Mouse (Mus musculus) forebrain, embryonic 14.5 days (tissue): ENCODE results near the gene Tshz2. TPM values are rescaled to one million over a fixed set of nuclear protein-coding genes. Genes with fewer than 3 reads are reported as not detected.
"Not testable (repeated sequence)": the region's sequence is repeated elsewhere in the genome, so short reads cannot be mapped to it uniquely, and the experiment has no call there.

Source experiments
- ATAC-seq: fragments of 200-750 bp; cut with Nextera tagmentation; 2 replicates; pipeline ENCODE4 v1.8.0; 2017; ENCODE audit warnings: mild to moderate bottlenecking, moderate library complexity
- DNase-seq: peaks from one replicate; pipeline ENCODE4 v3.0.0-alpha.2; 2015; ENCODE audit warnings: low spot score
- H3K27ac ChIP-seq: fragments of 300-500 bp; sonication (generic); 2 replicates; pipeline ENCODE4 v1.5.1; 2014; ENCODE audit warnings: low read depth, mild to moderate bottlenecking, control low read depth, low read length, moderate library complexity
- H3K27me3 ChIP-seq: fragments of 300-500 bp; sonication (generic); replicated peaks from 2 replicates; pipeline ENCODE4 v1.6.1; 2014; ENCODE audit warnings: low read length, control low read depth, mixed read lengths; ENCODE audit not compliant: control insufficient read depth, insufficient read depth
- H3K36me3 ChIP-seq: fragments of 300-500 bp; sonication (generic); 2 replicates; pipeline ENCODE4 v1.6.1; 2014; ENCODE audit warnings: low read length, control low read depth; ENCODE audit not compliant: control insufficient read depth, insufficient read depth
- H3K4me1 ChIP-seq: fragments of 300-500 bp; sonication (generic); 2 replicates; pipeline ENCODE4 v1.6.1; 2014; ENCODE audit warnings: antibody characterized with exemption, low read length, control low read depth; ENCODE audit not compliant: control insufficient read depth, insufficient read depth
- H3K4me2 ChIP-seq: fragments of 300-500 bp; sonication (generic); 2 replicates; pipeline ENCODE4 v1.6.1; 2014; ENCODE audit warnings: mild to moderate bottlenecking, control low read depth, low read length
- H3K4me3 ChIP-seq: fragments of 300-500 bp; sonication (generic); 2 replicates; pipeline ENCODE4 v1.5.1; 2014; ENCODE audit warnings: low read depth, low read length, control low read depth
- H3K9ac ChIP-seq: fragments of 300-500 bp; sonication (generic); 2 replicates; pipeline ENCODE4 v1.6.1; 2014; ENCODE audit warnings: mild to moderate bottlenecking, low read length, control low read depth, moderate library complexity
- H3K9me3 ChIP-seq: fragments of 300-500 bp; sonication (generic); replicated peaks from 2 replicates; pipeline ENCODE4 v1.6.1; 2016; ENCODE audit warnings: low read length, control low read depth, mixed read lengths; ENCODE audit not compliant: control insufficient read depth
- WGBS: fragments of 180-500 bp; shearing (Covaris S2); extraction: QIAGEN DNeasy Blood & Tissue Kit; methylation state at CpG from one replicate; pipeline ENCODE4 v1.1.7; 2014; 5-methylcytosine and 5-hydroxymethylcytosine counted together
- polyA plus RNA-seq: library from polyadenylated mRNA; unstranded; fragments of >200 nt; fragmentation: Nextera tagmentation; extraction: Ambion mirVana; gene quantifications from 2 replicates; pipeline ENCODE4 v1.2.1, GENCODE M21; 2014

Tshz2 gene
- polyA plus RNA-seq, 1 experiment from 2014 or later: 3.4 TPM

DNA sequence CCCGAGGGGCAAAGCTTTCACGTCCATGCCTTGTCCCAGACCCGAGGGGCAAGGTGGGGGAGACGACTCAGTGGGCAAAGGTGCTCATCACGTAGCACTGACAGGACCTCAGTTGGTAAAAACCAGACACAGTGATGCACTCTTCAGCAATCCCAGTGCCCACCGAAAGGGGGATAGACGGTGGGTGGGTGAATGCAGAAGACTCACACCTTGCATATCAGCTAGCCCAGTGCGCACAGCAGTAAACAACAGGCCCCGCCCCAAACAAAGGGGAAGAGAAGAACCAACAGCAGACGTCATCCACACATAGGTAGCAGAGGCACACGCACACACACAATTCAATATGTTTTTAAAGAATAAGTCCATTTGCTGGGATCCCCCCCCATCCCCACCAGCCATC is 221.7 kb downstream of the Tshz2 start:
- Histone ChIP-seq H3K4me1 (no peaks in the 10 kb centered on the region), H3K36me3 (no peaks in the 10 kb centered on the region), H3K9ac (no peak overlapping the region), H3K9me3 (no peaks in the 10 kb centered on the region), H3K4me3 (no peak overlapping the region), H3K27me3 (no peaks in the 10 kb centered on the region), H3K4me2 (no peak overlapping the region), H3K27ac (no peak overlapping the region)
- no peak for DNase-seq
- 86% methylated on average over 11 of the region's 11 CpGs for WGBS
- ATAC-seq: no peak

DNA sequence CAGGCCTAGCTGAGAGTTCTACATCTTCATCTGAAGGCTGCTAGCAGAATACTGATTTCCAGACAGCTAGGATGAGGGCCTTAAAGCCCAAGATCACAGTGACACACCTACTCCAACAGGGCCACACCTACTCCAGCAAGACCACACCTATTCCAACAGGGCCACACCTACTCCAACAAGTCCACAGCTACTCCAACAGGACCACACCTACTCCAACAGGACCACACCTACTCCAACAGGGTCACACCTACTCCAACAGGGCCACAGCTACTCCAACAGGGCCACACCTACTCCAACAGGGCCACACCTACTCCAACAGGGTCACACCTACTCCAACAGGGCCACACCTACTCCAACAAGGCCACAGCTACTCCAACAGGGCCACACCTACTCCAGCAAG is 224.2 kb downstream of the Tshz2 start:
- H3K27ac ChIP-seq, ATAC-seq, H3K4me2 ChIP-seq, DNase-seq, H3K36me3 ChIP-seq, H3K9ac ChIP-seq, H3K4me3 ChIP-seq, H3K27me3 ChIP-seq, H3K4me1 ChIP-seq, H3K9me3 ChIP-seq: not testable (repeated sequence)

DNA sequence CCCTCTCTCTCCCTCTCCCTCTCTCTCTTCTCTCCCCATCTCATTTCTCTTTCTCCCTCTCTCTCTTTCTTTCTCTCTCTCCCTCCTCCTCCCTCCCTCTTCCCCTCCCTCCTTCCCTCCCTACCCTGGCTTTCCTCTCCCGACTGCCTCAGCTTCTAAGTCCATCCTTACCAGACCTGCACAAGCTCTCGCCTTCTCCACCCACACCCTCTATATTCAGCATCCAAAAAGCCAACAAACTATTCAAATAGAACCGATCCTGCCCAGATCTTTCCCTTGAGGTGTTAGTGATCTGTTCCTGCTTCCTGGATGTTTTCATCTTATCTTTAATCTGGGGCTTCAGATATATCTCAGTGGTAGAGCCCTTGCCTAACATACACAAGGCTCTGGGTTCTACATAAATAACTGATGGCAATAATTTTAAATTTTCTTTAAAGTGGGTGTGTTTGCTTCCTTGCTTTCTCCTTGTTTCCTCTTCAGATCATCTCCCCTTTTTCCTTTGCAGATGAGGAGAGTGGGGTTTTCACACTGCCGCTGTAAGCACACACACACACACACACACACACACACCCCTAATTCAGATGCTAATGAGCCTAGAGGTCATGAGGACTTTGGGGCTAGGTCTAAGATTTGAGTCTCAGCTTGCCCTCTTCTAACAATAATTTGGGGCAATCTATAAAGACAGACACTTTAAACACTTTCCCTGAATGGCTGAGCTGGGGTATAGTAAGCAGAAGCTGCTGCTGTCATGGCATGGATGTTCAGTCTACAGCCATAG is 226.5 kb downstream of the Tshz2 start:
- Histone ChIP-seq H3K36me3 (no peaks in the 10 kb centered on the region), H3K4me2 (no peak overlapping the region), H3K27ac (no peak overlapping the region), H3K9me3 (no peaks in the 10 kb centered on the region), H3K9ac (no peak overlapping the region), H3K27me3 (no peaks in the 10 kb centered on the region), H3K4me1 (no peaks in the 10 kb centered on the region), H3K4me3 (no peak overlapping the region)
- ATAC-seq (no peak), DNase-seq (no peak)
- WGBS: 64% methylated on average over 4 of the region's 4 CpGs

DNA sequence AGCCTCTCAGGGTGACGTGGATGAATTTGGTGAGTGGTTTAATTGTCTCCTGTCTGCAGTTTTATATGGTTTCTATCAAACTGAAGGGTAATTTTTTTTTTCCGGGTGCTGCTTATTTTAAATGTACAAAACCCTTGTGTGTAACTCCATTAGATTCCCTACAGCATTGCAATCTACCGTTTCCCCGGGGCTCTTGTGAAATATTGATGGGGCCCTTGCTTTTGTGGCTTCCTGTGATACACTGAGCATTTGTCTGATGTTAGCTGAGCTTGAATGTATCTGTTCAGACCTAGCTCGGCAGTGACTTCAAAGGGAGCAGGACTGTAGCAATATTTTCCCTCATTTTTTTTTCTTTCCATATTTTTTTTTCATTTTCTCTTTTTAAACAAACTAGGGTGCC is 228.1 kb downstream of the Tshz2 start:
- no peak overlapping the region for H3K4me2 ChIP-seq
- WGBS: 66% methylated on average over 5 of the region's 5 CpGs
- H3K4me3 ChIP-seq: no peak overlapping the region
- no peak for ATAC-seq
- no peak for DNase-seq
- no peaks in the 10 kb centered on the region for H3K36me3 ChIP-seq
- H3K27me3 ChIP-seq: no peaks in the 10 kb centered on the region
- H3K9me3 ChIP-seq: no peaks in the 10 kb centered on the region
- H3K9ac ChIP-seq: no peak overlapping the region
- H3K27ac ChIP-seq: no peak overlapping the region
- H3K4me1 ChIP-seq: no peaks in the 10 kb centered on the region

DNA sequence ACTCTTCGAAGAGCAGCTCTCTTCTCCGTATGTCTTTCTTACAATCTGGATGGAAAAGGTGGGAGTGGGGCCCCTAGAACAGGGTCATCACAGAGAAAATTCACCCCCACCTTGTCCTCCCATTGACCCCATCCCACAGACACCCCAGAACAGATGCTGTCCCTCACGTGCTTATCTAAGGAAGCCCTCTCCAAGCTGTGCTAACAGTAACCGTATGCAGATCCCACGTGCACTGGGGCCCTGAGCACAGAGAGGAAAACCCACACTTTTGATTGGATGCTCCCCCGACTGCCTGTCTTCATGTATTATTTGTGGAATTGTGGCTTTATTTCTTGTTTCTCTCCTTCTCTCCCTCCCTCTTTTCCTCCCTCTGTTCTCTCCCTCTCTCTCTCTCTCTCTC is 229.9 kb downstream of the Tshz2 start:
- Histone ChIP-seq H3K4me1 (no peaks in the 10 kb centered on the region), H3K4me2 (no peak overlapping the region), H3K9me3 (no peaks in the 10 kb centered on the region), H3K9ac (no peak overlapping the region), H3K27me3 (no peaks in the 10 kb centered on the region), H3K36me3 (no peaks in the 10 kb centered on the region), H3K27ac (no peak overlapping the region), H3K4me3 (no peak overlapping the region)
- 60% methylated on average over 6 of the region's 6 CpGs for WGBS
- DNase-seq (no peak), ATAC-seq (no peak)

DNA sequence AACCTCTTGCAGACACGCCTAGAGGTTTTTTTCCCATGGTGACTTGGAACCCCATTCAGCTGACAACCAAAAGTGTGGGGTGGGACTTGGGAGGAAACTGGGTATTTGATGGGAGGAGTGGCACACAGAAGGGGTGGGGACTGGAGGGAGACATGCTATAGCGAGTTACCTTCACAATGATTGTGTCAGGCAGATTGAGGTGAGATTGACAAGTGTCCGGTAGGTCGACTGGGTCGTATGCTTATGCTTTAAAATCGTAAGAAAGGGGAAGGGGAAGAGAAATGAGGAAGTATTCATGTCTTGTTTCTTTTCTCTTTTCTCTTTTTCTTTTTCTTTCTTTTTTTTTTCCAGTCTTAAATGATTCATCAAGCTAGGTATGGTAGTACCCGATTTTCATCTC is 236.7 kb downstream of the Tshz2 start:
- no peaks in the 10 kb centered on the region for H3K36me3 ChIP-seq
- H3K4me3 ChIP-seq: no peak overlapping the region
- no peak overlapping the region for H3K9ac ChIP-seq
- H3K4me1 ChIP-seq: no peaks in the 10 kb centered on the region
- H3K4me2 ChIP-seq: no peak overlapping the region
- DNase-seq: no peak
- no peak overlapping the region for H3K27ac ChIP-seq
- WGBS: 93% methylated on average over 7 of the region's 7 CpGs
- no peaks in the 10 kb centered on the region for H3K27me3 ChIP-seq
- no peaks in the 10 kb centered on the region for H3K9me3 ChIP-seq
- no peak for ATAC-seq

DNA sequence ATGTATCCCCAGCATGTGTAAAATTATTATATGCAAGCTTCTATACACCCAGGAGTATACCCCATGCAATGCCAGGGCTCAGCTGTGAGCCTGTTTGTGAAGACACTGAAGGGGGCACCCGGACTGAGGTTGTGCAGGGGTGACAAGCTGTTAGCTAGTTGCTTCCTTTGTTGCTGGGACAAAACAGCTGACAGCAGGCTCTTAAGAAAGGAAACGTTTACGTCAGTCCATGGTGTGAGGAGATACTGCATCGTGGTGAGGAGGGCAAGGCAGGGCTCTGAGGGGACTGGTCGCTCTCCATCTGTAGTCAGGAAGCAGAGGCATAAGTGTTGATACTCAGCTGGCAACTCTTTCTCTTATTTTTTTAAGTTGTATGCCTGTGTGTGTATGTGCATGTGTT is 237.7 kb downstream of the Tshz2 start:
- WGBS: 35% methylated on average over 5 of the region's 5 CpGs
- H3K27ac ChIP-seq: no peak overlapping the region
- no peak overlapping the region for H3K4me3 ChIP-seq
- H3K4me1 ChIP-seq: no peaks in the 10 kb centered on the region
- ATAC-seq (no peak; the same call in 1 of the 2 replicates), DNase-seq (no peak)
- no peaks in the 10 kb centered on the region for H3K36me3 ChIP-seq
- H3K9ac ChIP-seq: no peak overlapping the region
- H3K9me3 ChIP-seq: no peaks in the 10 kb centered on the region
- H3K27me3 ChIP-seq: no peaks in the 10 kb centered on the region
- H3K4me2 ChIP-seq: no peak overlapping the region

DNA sequence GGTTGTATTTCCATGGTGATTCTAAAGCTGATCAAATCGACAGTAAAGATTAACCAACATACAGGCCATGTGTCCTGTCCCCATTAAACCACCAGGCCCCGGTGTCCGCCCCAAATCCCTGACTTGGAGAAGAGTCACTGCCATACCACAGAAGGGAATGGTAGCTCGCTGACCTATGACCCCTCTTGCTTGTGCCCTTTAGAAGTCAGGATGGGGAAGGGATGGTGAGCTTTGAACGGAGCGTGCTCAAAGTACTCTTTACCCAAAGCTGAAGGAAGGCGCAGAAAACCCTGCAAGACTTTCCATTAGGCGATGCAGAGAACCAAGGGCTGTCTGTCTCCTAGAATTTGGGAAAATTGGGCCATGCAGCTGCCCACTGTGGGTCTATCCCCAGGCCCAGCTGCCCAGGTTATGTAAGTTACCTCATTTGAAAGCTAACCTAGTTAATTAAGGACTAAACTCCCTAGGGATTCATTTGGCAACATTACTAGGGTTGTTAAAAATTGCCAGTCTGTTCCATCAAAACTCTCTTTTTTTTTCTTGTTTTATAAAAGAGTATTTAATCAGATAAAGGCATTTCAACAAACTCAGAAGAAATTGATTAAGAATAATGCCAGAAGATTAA is 238.7 kb downstream of the Tshz2 start:
- no peak overlapping the region for H3K9ac ChIP-seq
- ATAC-seq (no peak), DNase-seq (no peak)
- H3K27ac ChIP-seq: no peak overlapping the region
- H3K4me1 ChIP-seq: no peaks in the 10 kb centered on the region
- no peaks in the 10 kb centered on the region for H3K9me3 ChIP-seq
- no peak overlapping the region for H3K4me2 ChIP-seq
- no peaks in the 10 kb centered on the region for H3K36me3 ChIP-seq
- H3K27me3 ChIP-seq: no peaks in the 10 kb centered on the region
- no peak overlapping the region for H3K4me3 ChIP-seq
- 89% methylated on average over 8 of the region's 8 CpGs for WGBS

DNA sequence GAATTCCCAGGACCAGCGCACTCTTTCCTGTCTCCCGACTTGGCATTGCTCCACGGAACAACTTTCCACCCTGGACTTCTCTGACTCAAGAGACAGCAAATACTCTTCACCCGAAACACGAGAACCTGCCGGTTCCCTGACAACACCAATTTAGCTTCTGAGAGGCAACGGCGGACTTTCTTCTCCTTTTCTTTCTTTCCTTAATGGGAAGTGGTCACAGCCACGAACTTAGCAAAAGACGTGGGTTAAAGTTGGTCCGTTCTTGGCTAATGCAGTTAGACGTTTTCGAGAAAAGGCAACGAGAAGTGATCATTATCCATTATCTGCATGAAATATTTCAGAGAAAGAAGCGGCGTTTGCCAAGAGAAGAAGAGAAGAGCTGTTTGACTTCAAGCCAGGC is 240.6 kb downstream of the Tshz2 start:
- WGBS: 88% methylated on average over 16 of the region's 16 CpGs
- Histone ChIP-seq H3K27ac (no peak overlapping the region), H3K36me3 (no peaks in the 10 kb centered on the region), H3K4me3 (no peak overlapping the region), H3K4me2 (no peak overlapping the region), H3K9me3 (no peaks in the 10 kb centered on the region), H3K9ac (no peak overlapping the region), H3K4me1 (no peaks in the 10 kb centered on the region), H3K27me3 (no peaks in the 10 kb centered on the region)
- ATAC-seq (no peak), DNase-seq (no peak)
